Mouse (Mus musculus): ENCODE measurements around the gene Macrod2. TPM values are rescaled to one million over a fixed set of nuclear protein-coding genes. Genes with fewer than 3 reads are reported as not detected.

The Macrod2 gene
- polyA plus RNA-seq, 1 experiment, result 3.8 TPM

- Histone ChIP-seq H3K4me3 (ENCODE audit: low read depth, low read length) (no peak overlapping the region), H3K27ac (ENCODE audit: insufficient read depth, low read depth, low read length) (no peak overlapping the region), H3K36me3 (ENCODE audit: control insufficient read depth, insufficient read depth, low read length) (no peaks in the 10 kb centered on the region), H3K27me3 (ENCODE audit: control insufficient read depth, insufficient read depth, low read length) (no peaks in the 10 kb centered on the region), H3K4me1 (ENCODE audit: control insufficient read depth, insufficient read depth, insufficient read length, low read length) (no peaks in the 10 kb centered on the region)
- TF ChIP-seq POLR2A (IDR thresholded peaks at IDR 0.05; ENCODE audit: low read depth, low read length) (no peak), CTCF (IDR thresholded peaks at IDR 0.05; ENCODE audit: extremely low read depth, insufficient read length, insufficient replicate concordance, low read depth, low read length) (no peak)
- 66% methylated on average over 3 of the region's 3 CpGs for WGBS
Observed at GRCm38 (mm10) chr2:141337708-141338107, 942.6 kb downstream of the Macrod2 start.

GRCm38 (mm10) chr2:141343988-141344535 is 949.0 kb downstream of the Macrod2 start:
- Histone ChIP-seq H3K4me3 (ENCODE audit: low read depth, low read length) (no peak overlapping the region), H3K27ac (ENCODE audit: insufficient read depth, low read depth, low read length) (no peak overlapping the region), H3K36me3 (ENCODE audit: control insufficient read depth, insufficient read depth, low read length) (no peaks in the 10 kb centered on the region), H3K27me3 (ENCODE audit: control insufficient read depth, insufficient read depth, low read length) (no peaks in the 10 kb centered on the region), H3K4me1 (ENCODE audit: control insufficient read depth, insufficient read depth, insufficient read length, low read length) (no peaks in the 10 kb centered on the region)
- TF ChIP-seq CTCF (IDR thresholded peaks at IDR 0.05; ENCODE audit: extremely low read depth, insufficient read length, insufficient replicate concordance, low read depth, low read length) (no peak), POLR2A (IDR thresholded peaks at IDR 0.05; ENCODE audit: low read depth, low read length) (no peak)
- WGBS, result 26% methylated on average over 10 of the region's 10 CpGs

- TF ChIP-seq POLR2A (IDR thresholded peaks at IDR 0.05; ENCODE audit: low read depth, low read length), result no peak
- no peak for TF ChIP-seq CTCF (IDR thresholded peaks at IDR 0.05; ENCODE audit: extremely low read depth, insufficient read length, insufficient replicate concordance, low read depth, low read length)
- no peaks in the 10 kb centered on the region for H3K36me3 ChIP-seq (ENCODE audit: control insufficient read depth, insufficient read depth, low read length)
- H3K27ac ChIP-seq (ENCODE audit: insufficient read depth, low read depth, low read length), result no peak overlapping the region
- no peak overlapping the region for H3K4me3 ChIP-seq (ENCODE audit: low read depth, low read length)
- H3K4me1 ChIP-seq (ENCODE audit: control insufficient read depth, insufficient read depth, insufficient read length, low read length), result no peaks in the 10 kb centered on the region
- no peaks in the 10 kb centered on the region for H3K27me3 ChIP-seq (ENCODE audit: control insufficient read depth, insufficient read depth, low read length)
- WGBS, result 39% methylated on average over 2 of the region's 2 CpGs
Observed at GRCm38 (mm10) chr2:141352623-141353022, 957.5 kb downstream of the Macrod2 start.

DNA sequence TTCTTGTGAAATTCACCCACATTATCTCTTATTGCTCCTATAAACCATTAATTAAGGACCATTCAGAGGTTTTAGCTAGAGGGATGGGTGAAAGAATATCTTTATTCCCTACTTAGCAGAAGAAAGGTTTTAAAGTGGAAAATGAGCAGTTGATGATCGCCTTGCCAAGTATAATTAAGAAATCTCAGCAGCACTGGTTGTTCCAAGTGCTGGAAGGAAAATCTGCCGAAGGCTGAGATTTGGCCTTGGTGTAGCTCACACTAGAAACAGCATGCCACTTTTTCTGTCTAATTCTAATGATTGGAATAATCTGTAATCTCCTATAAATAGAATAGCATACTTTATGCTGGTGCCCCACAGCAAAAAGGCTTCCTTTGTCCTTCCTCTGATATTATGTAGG is 993.5 kb downstream of the Macrod2 start:
- WGBS, result 80% methylated on average over 2 of the region's 2 CpGs
- no peaks in the 10 kb centered on the region for H3K27me3 ChIP-seq (ENCODE audit: control insufficient read depth, insufficient read depth, low read length)
- no peaks in the 10 kb centered on the region for H3K4me1 ChIP-seq (ENCODE audit: control insufficient read depth, insufficient read depth, insufficient read length, low read length)
- TF ChIP-seq CTCF (IDR thresholded peaks at IDR 0.05; ENCODE audit: extremely low read depth, insufficient read length, insufficient replicate concordance, low read depth, low read length) (no peak), POLR2A (IDR thresholded peaks at IDR 0.05; ENCODE audit: low read depth, low read length) (no peak)
- no peak overlapping the region for H3K4me3 ChIP-seq (ENCODE audit: low read depth, low read length)
- no peaks in the 10 kb centered on the region for H3K36me3 ChIP-seq (ENCODE audit: control insufficient read depth, insufficient read depth, low read length)
- H3K27ac ChIP-seq (ENCODE audit: insufficient read depth, low read depth, low read length), result no peak overlapping the region

DNA sequence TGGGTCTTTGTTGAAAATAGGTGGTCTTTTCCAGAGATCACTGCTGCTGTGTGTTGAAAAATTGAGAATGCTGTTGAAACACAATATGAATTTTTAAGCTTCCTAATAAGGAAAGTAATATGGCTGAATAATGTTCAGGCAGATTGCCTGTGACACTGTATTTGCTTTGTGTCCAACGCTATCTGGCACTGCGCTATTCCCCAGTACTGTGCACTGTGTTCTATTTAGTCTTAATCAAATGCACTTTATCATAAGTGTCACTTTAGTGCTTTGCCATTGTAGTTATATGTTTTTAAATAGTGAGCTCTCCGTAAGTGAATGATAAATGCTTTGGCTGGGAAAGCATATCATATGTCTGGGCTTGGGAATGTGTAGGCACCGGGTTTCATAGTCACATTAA is 996.1 kb downstream of the Macrod2 start:
- TF ChIP-seq CTCF (IDR thresholded peaks at IDR 0.05; ENCODE audit: extremely low read depth, insufficient read length, insufficient replicate concordance, low read depth, low read length), result no peak
- no peak for TF ChIP-seq POLR2A (IDR thresholded peaks at IDR 0.05; ENCODE audit: low read depth, low read length)
- WGBS, result 83% methylated on average over 4 of the region's 4 CpGs
- H3K4me1 ChIP-seq (ENCODE audit: control insufficient read depth, insufficient read depth, insufficient read length, low read length), result no peaks in the 10 kb centered on the region

DNA sequence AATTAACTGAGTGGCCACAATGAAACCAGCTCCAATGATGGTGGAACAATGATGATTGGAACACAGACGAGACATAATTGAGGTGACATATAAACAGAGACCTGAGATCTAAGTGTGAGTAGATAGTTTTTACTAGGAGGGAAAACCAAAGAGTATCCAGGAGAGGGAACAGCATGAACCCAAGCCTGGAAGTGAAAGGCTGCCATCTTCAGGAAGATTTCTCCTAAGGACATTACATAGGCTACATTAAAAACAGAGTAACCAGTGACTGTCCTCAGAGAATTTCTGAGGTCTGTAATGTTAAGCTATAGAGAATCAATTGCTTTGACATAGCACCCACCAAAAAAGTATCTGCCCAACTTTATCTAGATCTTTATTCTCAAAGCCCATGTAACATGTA is 999.7 kb downstream of the Macrod2 start:
- Histone ChIP-seq H3K27me3 (ENCODE audit: control insufficient read depth, insufficient read depth, low read length) (no peaks in the 10 kb centered on the region), H3K27ac (ENCODE audit: insufficient read depth, low read depth, low read length) (no peak overlapping the region), H3K36me3 (ENCODE audit: control insufficient read depth, insufficient read depth, low read length) (no peaks in the 10 kb centered on the region), H3K4me3 (ENCODE audit: low read depth, low read length) (no peak overlapping the region), H3K4me1 (ENCODE audit: control insufficient read depth, insufficient read depth, insufficient read length, low read length) (no peaks in the 10 kb centered on the region)
- TF ChIP-seq POLR2A (IDR thresholded peaks at IDR 0.05; ENCODE audit: low read depth, low read length) (no peak), CTCF (IDR thresholded peaks at IDR 0.05; ENCODE audit: extremely low read depth, insufficient read length, insufficient replicate concordance, low read depth, low read length) (no peak)
- 31% methylated on average over 1 of the region's 1 CpGs for WGBS

More for the DNA sequence above, 996.1 kb downstream of the Macrod2 start:
- no peak overlapping the region for H3K4me3 ChIP-seq (ENCODE audit: low read depth, low read length)
- no peaks in the 10 kb centered on the region for H3K27me3 ChIP-seq (ENCODE audit: control insufficient read depth, insufficient read depth, low read length)
- H3K27ac ChIP-seq (ENCODE audit: insufficient read depth, low read depth, low read length), result no peak overlapping the region
- H3K36me3 ChIP-seq (ENCODE audit: control insufficient read depth, insufficient read depth, low read length), result no peaks in the 10 kb centered on the region

DNA sequence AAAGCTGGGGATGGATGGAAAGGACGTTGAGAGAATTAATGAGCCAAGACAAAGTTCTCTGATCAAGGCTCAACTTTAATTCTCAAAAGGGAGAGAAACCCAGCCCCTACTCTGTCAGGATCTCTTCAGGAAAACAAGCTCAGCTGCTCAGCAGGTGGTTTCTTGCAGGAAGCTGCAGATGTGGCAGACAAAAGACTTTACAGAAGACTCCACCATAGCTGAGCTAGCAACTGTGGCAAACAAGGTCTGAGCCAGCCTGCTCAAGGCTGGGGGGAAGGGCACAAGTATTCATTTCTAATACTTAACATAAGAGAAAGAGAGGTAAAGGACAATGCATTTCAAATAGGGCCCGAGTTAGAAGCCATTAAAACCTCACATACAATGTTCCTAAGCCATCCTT is 1013.7 kb downstream of the Macrod2 start:
- no peaks in the 10 kb centered on the region for H3K4me1 ChIP-seq (ENCODE audit: control insufficient read depth, insufficient read depth, insufficient read length, low read length)
- 33% methylated on average over 2 of the region's 2 CpGs for WGBS
- H3K4me3 ChIP-seq (ENCODE audit: low read depth, low read length), result no peak overlapping the region
- no peaks in the 10 kb centered on the region for H3K27me3 ChIP-seq (ENCODE audit: control insufficient read depth, insufficient read depth, low read length)
- no peaks in the 10 kb centered on the region for H3K36me3 ChIP-seq (ENCODE audit: control insufficient read depth, insufficient read depth, low read length)
- TF ChIP-seq CTCF (IDR thresholded peaks at IDR 0.05; ENCODE audit: extremely low read depth, insufficient read length, insufficient replicate concordance, low read depth, low read length) (no peak), POLR2A (IDR thresholded peaks at IDR 0.05; ENCODE audit: low read depth, low read length) (no peak)
- H3K27ac ChIP-seq (ENCODE audit: insufficient read depth, low read depth, low read length), result no peak overlapping the region
